Mouse (Mus musculus) limb, embryonic 12.5 days (tissue): ENCODE results near the gene Aurkaip1. TPM values are rescaled to one million over a fixed set of nuclear protein-coding genes. Genes with fewer than 3 reads are reported as not detected.

Source experiments
- ATAC-seq: fragments of 200-750 bp; cut with Nextera tagmentation; 2 replicates; pipeline ENCODE4 v1.8.0; 2017; ENCODE audit warnings: low read depth, moderate TSS enrichment; ENCODE audit not compliant: insufficient number of reproducible peaks, insufficient read depth, low FRiP score, low TSS enrichment
- H3K27ac ChIP-seq: fragments of 300-500 bp; sonication (generic); 2 replicates; pipeline ENCODE4 v1.5.1; 2016; ENCODE audit warnings: mild to moderate bottlenecking, moderate library complexity
- H3K27me3 ChIP-seq: fragments of 300-500 bp; sonication (generic); 2 replicates; pipeline ENCODE4 v1.6.1; 2016; ENCODE audit warnings: mild to moderate bottlenecking, moderate library complexity
- H3K36me3 ChIP-seq: fragments of 300-500 bp; sonication (generic); 2 replicates; pipeline ENCODE4 v1.6.1; 2016; ENCODE audit warnings: mild to moderate bottlenecking, moderate library complexity
- H3K4me1 ChIP-seq: fragments of 300-500 bp; sonication (generic); replicated peaks from 2 replicates; pipeline ENCODE4 v1.6.1; 2016
- H3K4me2 ChIP-seq: fragments of 300-500 bp; sonication (generic); 2 replicates; pipeline ENCODE4 v1.6.1; 2016; ENCODE audit warnings: mild to moderate bottlenecking, moderate library complexity
- H3K4me3 ChIP-seq: fragments of 300-500 bp; sonication (generic); replicated peaks from 2 replicates; pipeline ENCODE4 v1.5.1; 2016; ENCODE audit warnings: mild to moderate bottlenecking
- H3K9ac ChIP-seq: fragments of 300-500 bp; sonication (generic); replicated peaks from 2 replicates; pipeline ENCODE4 v1.6.1; 2016; ENCODE audit warnings: mild to moderate bottlenecking, moderate library complexity
- H3K9me3 ChIP-seq: fragments of 300-500 bp; sonication (generic); 2 replicates; pipeline ENCODE4 v1.6.1; 2016; ENCODE audit warnings: mild to moderate bottlenecking, moderate library complexity
- WGBS: fragments of 180-500 bp; shearing (Covaris S2); methylation state at CpG from one replicate; pipeline ENCODE4 v1.1.7; 2016; 5-methylcytosine and 5-hydroxymethylcytosine counted together
- polyA plus RNA-seq: library from polyadenylated mRNA; unstranded; fragments of >200 nt; fragmentation: Nextera tagmentation; extraction: Ambion mirVana; gene quantifications from 2 replicates; pipeline ENCODE4 v1.2.1, GENCODE M21; 2016

Gene Aurkaip1
- polyA plus RNA-seq, 1 experiment from 2014 or later = 151 TPM

- 97% methylated on average over 12 of the region's 12 CpGs for WGBS
- ATAC-seq = no peak
- Histone ChIP-seq H3K4me3 (no peak overlapping the region), H3K9me3 (no peaks in the 10 kb centered on the region), H3K27me3 (no peaks in the 10 kb centered on the region), H3K9ac (no peak overlapping the region), H3K36me3 (peaks cover 62% of the 10 kb centered on the region), H3K4me2 (no peak overlapping the region), H3K27ac (no peak overlapping the region), H3K4me1 (no peaks in the 10 kb centered on the region)
Observed at GRCm38 (mm10) chr4:155854991-155855390, 23.9 kb downstream of the Aurkaip1 start.

DNA sequence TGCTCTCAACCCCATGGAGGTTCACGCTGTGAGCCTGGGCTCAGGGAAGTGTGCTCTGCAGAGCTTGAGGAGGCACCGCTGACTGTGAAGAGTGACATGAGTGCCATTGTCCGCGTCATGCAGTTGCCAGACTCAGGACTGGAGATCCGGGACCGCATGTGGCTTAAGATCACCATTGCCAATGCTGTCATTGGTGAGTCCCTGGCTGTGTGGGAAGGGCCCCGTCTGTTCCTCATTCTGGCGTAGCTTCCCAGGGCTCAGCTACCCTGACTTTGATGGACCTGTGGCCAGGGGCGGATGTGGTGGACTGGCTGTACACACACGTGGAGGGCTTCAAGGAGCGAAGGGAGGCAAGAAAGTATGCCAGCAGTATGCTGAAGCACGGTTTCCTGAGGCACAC is 25.0 kb downstream of the Aurkaip1 start:
- peaks cover 72% of the 10 kb centered on the region for H3K36me3 ChIP-seq
- H3K4me2 ChIP-seq = no peak overlapping the region
- no peak for ATAC-seq
- H3K4me3 ChIP-seq = no peak overlapping the region
- H3K27ac ChIP-seq = no peak overlapping the region
- H3K4me1 ChIP-seq = no peaks in the 10 kb centered on the region
- no peaks in the 10 kb centered on the region for H3K9me3 ChIP-seq
- WGBS = 92% methylated on average over 12 of the region's 12 CpGs
- no peak overlapping the region for H3K9ac ChIP-seq
- H3K27me3 ChIP-seq = no peaks in the 10 kb centered on the region

- Histone ChIP-seq H3K4me1 (no peaks in the 10 kb centered on the region), H3K9me3 (no peaks in the 10 kb centered on the region), H3K4me2 (no peak overlapping the region), H3K4me3 (no peak overlapping the region), H3K9ac (no peak overlapping the region), H3K27ac (no peak overlapping the region), H3K27me3 (no peaks in the 10 kb centered on the region), H3K36me3 (peaks cover 76% of the 10 kb centered on the region)
- no peak for ATAC-seq
- WGBS = 82% methylated on average over 3 of the region's 3 CpGs
Observed at GRCm38 (mm10) chr4:155856881-155857280, 25.8 kb downstream of the Aurkaip1 start.

- peak; percentile 34 for ATAC-seq
Observed at GRCm38 (mm10) chr4:155859318-155859717, 28.2 kb downstream of the Aurkaip1 start.

DNA sequence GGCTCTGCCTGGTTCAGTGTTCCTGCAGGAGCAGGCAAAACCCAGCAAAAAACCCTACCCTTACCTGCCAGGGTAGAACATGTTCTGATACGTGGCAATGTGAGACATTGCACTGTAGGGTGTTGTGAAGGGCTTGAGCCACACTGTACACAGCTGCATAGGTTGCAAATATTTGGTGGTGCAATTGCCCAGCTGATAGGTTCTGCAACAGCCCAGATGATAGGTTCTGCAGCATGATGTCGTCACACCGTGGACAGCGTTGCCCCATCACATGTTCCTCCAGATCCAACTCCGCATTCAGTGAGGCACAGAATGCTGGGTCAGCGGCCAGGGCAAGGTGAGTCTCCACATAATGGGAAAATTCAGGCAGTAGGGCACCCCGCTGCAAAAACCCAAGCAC is 30.7 kb downstream of the Aurkaip1 start:
- Histone ChIP-seq H3K9ac (no peak overlapping the region), H3K9me3 (no peaks in the 10 kb centered on the region), H3K4me2 (no peak overlapping the region), H3K27me3 (no peaks in the 10 kb centered on the region), H3K27ac (no peak overlapping the region), H3K4me3 (no peak overlapping the region), H3K36me3 (peaks cover 57% of the 10 kb centered on the region), H3K4me1 (no peaks in the 10 kb centered on the region)
- ATAC-seq = no peak
- WGBS = 88% methylated on average over 7 of the region's 7 CpGs

More at GRCm38 (mm10) chr4:155859318-155859717, 28.2 kb downstream of the Aurkaip1 start:
- no peak overlapping the region for H3K27ac ChIP-seq
- peaks cover 64% of the 10 kb centered on the region for H3K36me3 ChIP-seq
- no peaks in the 10 kb centered on the region for H3K27me3 ChIP-seq
- H3K4me1 ChIP-seq = no peaks in the 10 kb centered on the region
- H3K4me2 ChIP-seq = no peak overlapping the region
- no peaks in the 10 kb centered on the region for H3K9me3 ChIP-seq
- no peak overlapping the region for H3K9ac ChIP-seq
- no peak overlapping the region for H3K4me3 ChIP-seq
- 15% methylated on average over 13 of the region's 13 CpGs for WGBS

- no peak for ATAC-seq
- Histone ChIP-seq H3K4me1 (no peaks in the 10 kb centered on the region), H3K4me3 (no peak within 1 kb of the TSS), H3K27me3 (no peaks in the 10 kb centered on the region), H3K4me2 (no peak within 1 kb of the TSS), H3K36me3 (peaks cover 53% of the 10 kb centered on the region), H3K9me3 (no peaks in the 10 kb centered on the region), H3K9ac (no peak within 1 kb of the TSS), H3K27ac (no peak within 1 kb of the TSS)
- 82% methylated on average over 5 of the region's 5 CpGs for WGBS
Observed at GRCm38 (mm10) chr4:155863001-155863400, 31.9 kb downstream of the Aurkaip1 start, which contains the start of gene Tas1r3. Gene Tas1r3, minus strand, starts transcription at chr4:155863362.

GRCm38 (mm10) chr4:155868614-155869298 is 37.7 kb downstream of the Aurkaip1 start:
- no peaks in the 10 kb centered on the region for H3K27me3 ChIP-seq
- WGBS = 10% methylated on average over 22 of the region's 22 CpGs
- peak; percentile 49 for ATAC-seq
- peaks cover 48% of the 10 kb centered on the region for H3K36me3 ChIP-seq
- H3K4me1 ChIP-seq = peaks cover 21% of the 10 kb centered on the region
- H3K9me3 ChIP-seq = no peaks in the 10 kb centered on the region
- H3K27ac ChIP-seq = no peak overlapping the region
- H3K4me3 ChIP-seq = peak overlapping the region; percentile 76
- peak overlapping the region; percentile 85 for H3K4me2 ChIP-seq
- peak overlapping the region; percentile 71 for H3K9ac ChIP-seq

DNA sequence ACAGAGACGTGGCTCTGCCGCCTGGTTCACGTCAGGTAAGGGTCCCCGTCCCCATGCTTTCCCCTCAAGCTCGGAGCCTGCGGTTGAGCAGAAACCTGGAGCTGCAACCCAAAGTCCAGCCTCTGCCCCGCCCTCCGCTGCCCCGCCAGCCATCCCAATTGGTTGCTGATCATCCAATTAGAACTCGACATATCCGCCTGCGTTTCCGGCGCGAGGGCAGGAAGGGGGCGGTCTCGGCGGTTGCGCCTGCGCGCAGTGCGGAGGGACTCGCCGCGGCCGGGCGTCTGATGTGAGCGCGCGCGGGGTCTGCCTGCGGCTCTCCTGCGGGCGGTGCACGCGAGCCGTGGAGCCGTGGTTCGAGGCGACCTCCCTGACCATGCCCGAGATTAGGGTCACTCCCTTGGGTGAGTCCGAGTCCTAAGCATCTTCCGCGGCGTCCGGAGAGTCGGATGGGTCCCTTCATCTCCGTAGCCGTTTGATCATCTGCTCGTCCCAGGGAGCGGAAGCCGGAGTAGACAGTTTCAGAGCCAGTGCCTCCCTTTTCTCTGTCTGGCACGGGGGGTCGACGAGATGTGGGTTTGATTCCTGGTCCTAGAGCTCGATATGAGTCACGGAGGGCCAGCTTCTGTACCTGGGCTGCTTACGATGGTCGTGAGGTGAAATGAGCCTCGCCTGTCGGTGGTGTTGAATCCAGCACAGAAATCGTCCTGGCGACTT is 38.4 kb downstream of the Aurkaip1 start, which contains the start of the genes Cptp and Ints11:
Cptp (minus strand) TSS at position 124 of the 717 bp plus-strand sequence.
Ints11 (plus strand) TSS at position 230 of the 717 bp plus-strand sequence.
- H3K36me3 ChIP-seq = peaks cover 55% of the 10 kb centered on the region
- no peaks in the 10 kb centered on the region for H3K9me3 ChIP-seq
- under 1% methylated on average over 63 of the region's 63 CpGs for WGBS
- peak; percentile 95 for ATAC-seq
- peaks cover 21% of the 10 kb centered on the region for H3K4me1 ChIP-seq
- H3K9ac ChIP-seq = peak within 1 kb of the TSS; percentile 81
- peak within 1 kb of the TSS; percentile 85 for H3K4me2 ChIP-seq
- H3K27ac ChIP-seq = no peak within 1 kb of the TSS
- H3K4me3 ChIP-seq = peak within 1 kb of the TSS; percentile 76
- H3K27me3 ChIP-seq = no peaks in the 10 kb centered on the region

GRCm38 (mm10) chr4:155871404-155871803 is 40.3 kb downstream of the Aurkaip1 start:
- no peaks in the 10 kb centered on the region for H3K27me3 ChIP-seq
- no peak overlapping the region for H3K4me3 ChIP-seq
- no peaks in the 10 kb centered on the region for H3K9me3 ChIP-seq
- H3K4me2 ChIP-seq = no peak overlapping the region
- H3K9ac ChIP-seq = no peak overlapping the region
- H3K4me1 ChIP-seq = peaks cover 21% of the 10 kb centered on the region
- H3K27ac ChIP-seq = no peak overlapping the region
- ATAC-seq = no peak
- whole genome bisulfite sequencing = 91% methylated on average over 7 of the region's 7 CpGs
- H3K36me3 ChIP-seq = peaks cover 59% of the 10 kb centered on the region
